Mouse (Mus musculus): ENCODE measurements around the gene Zmynd10. TPM values are rescaled to one million over a fixed set of nuclear protein-coding genes. Genes with fewer than 3 reads are reported as not detected.
"Not testable (repeated sequence)": the region's sequence is repeated elsewhere in the genome, so short reads cannot be mapped to it uniquely, and the experiment has no call there.

Zmynd10 gene
- total RNA-seq, 2 experiments from 2014 or later: 0.53 TPM; not detected in 1

GRCm38 (mm10) chr9:107567702-107568319 is 20.7 kb downstream of the Zmynd10 start, which contains the start of gene Hyal2:
Hyal2 (plus strand) TSS chr9:107567945.
- intact Hi-C loops (cut with DNase I): loop anchor here (2.0 kb wide), 1 partner anchor 45 kb away; no protein-coding TSS in a partner anchor
- TF ChIP-seq CTCF (IDR thresholded peaks at IDR 0.05): no peak

DNA sequence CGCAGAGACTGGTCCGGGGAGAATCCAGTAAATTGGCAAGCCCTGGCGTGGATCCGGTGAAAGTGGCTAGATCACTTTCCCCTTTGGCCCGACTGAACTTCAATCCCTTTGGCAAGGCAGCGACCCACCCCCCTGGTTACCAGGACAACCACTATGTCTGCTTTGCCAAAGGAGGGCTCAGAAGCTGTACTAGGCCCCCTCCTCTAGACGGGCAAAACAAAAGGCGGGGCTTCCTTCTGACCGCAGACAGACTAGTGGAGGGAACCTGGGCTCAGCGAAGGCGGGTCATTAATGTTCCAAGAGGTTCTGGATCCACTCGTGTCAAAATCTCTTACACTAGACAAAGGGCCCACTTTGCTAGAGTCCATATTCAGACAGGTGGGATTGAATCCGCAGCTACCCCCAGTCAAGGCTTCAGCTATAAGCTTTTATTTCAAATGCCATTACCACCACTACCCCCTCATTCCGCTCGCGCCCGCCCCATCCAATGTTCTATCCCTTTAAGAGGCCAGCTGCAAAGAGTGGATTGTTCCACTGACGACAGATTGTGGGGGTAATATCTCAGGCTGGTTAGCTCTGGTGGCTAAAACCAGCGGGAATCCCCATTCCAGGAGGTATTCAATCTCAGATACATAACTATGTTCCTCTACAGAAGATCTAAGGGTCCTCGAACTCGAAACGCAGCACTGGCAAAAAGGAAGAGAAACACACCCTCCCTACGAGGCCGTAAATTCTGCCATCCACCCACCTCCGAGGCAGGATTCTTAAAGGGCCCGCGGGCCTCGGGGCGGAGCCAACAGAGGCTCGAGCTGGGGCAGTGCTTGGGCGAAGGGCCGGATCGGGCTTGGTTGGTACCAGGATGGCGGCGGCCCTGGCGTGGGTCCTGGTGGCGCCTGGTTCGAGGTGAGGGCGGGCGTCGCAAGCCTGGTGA is 21.5 kb downstream of the Zmynd10 start:
- no peak for TF ChIP-seq CTCF (IDR thresholded peaks at IDR 0.05)
- peak; percentile 92 for DNase-seq
- intact Hi-C loops (cut with DNase I): no loop called here
- peak overlapping the region; percentile 71 for H3K4me3 ChIP-seq
- H3K27ac ChIP-seq: peak overlapping the region; percentile 94

More at GRCm38 (mm10) chr9:107567702-107568319, 20.7 kb downstream of the Zmynd10 start, which contains the start of gene Hyal2:
- Histone ChIP-seq H3K4me3 (peak within 1 kb of the TSS; percentile 71), H3K27ac (peak within 1 kb of the TSS; percentile 94)
- no peak for DNase-seq

DNA sequence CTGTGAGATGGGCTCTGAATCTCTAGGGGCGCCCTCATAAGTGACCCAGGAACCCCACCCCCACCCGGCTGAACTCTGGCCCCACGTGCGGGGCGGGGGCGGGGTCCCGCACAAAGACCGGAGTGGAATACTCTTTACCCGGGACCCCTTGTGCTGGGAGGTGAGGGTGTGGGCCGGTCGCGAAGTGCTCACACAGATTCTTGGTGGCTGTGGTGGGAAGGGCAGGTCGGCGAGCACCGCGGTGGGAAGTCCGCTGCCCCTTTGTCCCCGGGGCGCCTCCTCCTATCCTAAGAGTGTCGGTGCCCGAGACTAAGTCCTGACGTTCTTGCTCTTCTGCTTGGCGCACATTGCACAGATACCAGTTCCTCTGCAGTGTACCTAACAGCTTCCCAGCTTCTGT is 22.2 kb downstream of the Zmynd10 start:
- TF ChIP-seq CTCF (IDR thresholded peaks at IDR 0.05): no peak

GRCm38 (mm10) chr9:107570016-107570415 is 22.9 kb downstream of the Zmynd10 start:
- Histone ChIP-seq H3K4me3 (peak overlapping the region; percentile 71), H3K27ac (peak overlapping the region; percentile 94)
- TF ChIP-seq CTCF (IDR thresholded peaks at IDR 0.05): no peak
- intact Hi-C loops (cut with DNase I): no loop called here
- no peak for DNase-seq

More for the DNA sequence above, 22.2 kb downstream of the Zmynd10 start:
- intact Hi-C loops (cut with DNase I): no loop called here
- Histone ChIP-seq H3K4me3 (peak overlapping the region; percentile 71), H3K27ac (peak overlapping the region; percentile 94)
- no peak for DNase-seq

DNA sequence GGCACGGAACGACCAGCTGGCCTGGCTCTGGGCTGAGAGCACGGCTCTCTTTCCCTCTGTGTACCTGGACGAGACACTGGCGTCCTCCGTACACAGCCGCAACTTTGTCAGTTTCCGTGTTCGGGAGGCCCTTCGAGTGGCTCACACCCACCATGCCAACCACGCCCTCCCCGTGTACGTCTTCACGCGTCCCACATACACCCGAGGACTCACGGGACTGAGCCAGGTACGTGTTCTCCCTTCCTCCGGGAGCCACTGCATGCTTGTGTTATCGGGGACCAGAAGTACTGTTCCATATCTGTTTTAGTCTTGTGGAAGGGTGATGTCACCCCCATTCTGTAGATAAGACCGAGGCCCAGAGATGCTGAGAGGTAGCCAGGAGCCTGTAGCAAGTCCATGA is 23.7 kb downstream of the Zmynd10 start:
- no peak for DNase-seq
- Histone ChIP-seq H3K4me3 (peak overlapping the region; percentile 71), H3K27ac (peak overlapping the region; percentile 48)
- no peak for TF ChIP-seq CTCF (IDR thresholded peaks at IDR 0.05)
- intact Hi-C loops (cut with DNase I): no loop called here

GRCm38 (mm10) chr9:107571534-107572326 is 24.6 kb downstream of the Zmynd10 start:
- H3K27ac ChIP-seq: peak overlapping the region; percentile 48; the same call in 1 of the 2 replicates
- H3K4me3 ChIP-seq: peak overlapping the region; percentile 71
- intact Hi-C loops (cut with DNase I): no loop called here
- DNase-seq: no peak
- TF ChIP-seq CTCF (IDR thresholded peaks at IDR 0.05): no peak

GRCm38 (mm10) chr9:107572327-107572662 is 25.2 kb downstream of the Zmynd10 start:
- no peak for DNase-seq
- no peak for TF ChIP-seq CTCF (IDR thresholded peaks at IDR 0.05)
- Histone ChIP-seq H3K4me3 (no peak overlapping the region), H3K27ac (0 out of 2 replicates have a peak overlapping the region, but pooled peaks have one; percentile 48)
- intact Hi-C loops (cut with DNase I): no loop called here

DNA sequence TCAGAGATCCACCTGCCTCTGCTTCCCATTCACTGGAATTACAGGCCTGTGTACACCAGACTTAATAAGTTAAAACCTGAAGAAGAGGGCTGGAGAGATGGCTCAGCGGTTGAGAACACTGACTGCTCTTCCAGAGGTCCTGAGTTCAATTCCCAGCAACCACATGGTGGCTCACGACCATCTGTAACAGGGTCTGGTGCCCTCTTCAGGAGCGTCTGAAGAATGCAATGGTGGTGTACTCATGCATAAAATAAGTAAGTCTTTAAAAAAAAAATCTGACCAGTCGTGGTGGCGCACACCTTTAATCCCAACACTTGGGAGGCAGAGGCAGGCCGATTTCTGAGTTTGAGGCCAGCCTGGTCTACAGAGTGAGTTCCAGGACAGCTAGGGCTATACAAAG is 26.7 kb downstream of the Zmynd10 start:
- H3K27ac ChIP-seq; intact Hi-C loops (cut with DNase I); DNase-seq; H3K4me3 ChIP-seq: not testable (repeated sequence)
- TF ChIP-seq CTCF (IDR thresholded peaks at IDR 0.05): peak; percentile 19; the same call in 1 of the 2 replicates

- Histone ChIP-seq H3K27ac (peak overlapping the region; percentile 82), H3K4me3 (no peak overlapping the region)
- intact Hi-C loops (cut with DNase I): no loop called here
Observed at GRCm38 (mm10) chr9:107575579-107576356, 28.7 kb downstream of the Zmynd10 start.

DNA sequence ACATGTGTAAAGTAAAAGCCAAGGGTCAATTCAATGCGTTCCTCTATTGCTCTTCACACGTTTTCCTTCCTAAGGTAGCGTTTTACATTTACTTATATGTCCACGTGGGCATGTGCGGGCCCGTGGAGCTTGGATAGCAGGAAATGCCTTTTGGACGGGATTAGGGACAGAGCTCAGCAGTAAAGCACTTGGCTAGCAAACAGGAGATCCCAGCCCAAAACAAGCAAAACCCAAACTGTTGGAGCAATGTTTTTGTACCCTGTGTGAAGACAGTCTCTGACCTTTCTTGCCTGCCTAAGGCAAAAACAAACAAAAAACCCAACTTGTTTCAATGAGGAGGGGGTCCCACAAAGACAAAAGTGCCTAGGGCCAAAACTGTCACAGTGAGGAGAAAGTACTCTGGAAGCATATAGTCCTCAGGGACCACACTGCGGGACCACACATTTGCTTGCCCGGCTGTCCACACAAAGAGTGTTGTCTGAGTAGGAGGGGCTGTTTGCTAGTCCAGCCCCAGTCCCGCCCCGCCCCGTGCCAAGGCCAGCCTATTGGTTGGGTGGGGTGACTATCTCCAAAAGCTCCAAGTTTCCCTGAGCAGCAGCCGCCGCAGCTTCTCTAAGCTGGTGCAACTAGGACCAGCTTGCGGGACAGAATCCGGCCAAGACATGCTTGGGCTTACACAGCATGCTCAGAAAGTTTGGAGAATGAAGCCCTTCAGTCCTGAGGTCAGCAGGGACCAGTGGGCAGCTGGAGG is 29.4 kb downstream of the Zmynd10 start, which contains the start of gene Hyal1:
TSS of gene Hyal1 (plus strand) at position 571 of the 751 bp plus-strand sequence.
- peak; percentile 92 for DNase-seq
- intact Hi-C loops (cut with DNase I): no loop called here
- Histone ChIP-seq H3K4me3 (peak within 1 kb of the TSS; percentile 74), H3K27ac (peak within 1 kb of the TSS; percentile 82)
- no peak for TF ChIP-seq CTCF (IDR thresholded peaks at IDR 0.05)

More at GRCm38 (mm10) chr9:107575579-107576356, 28.7 kb downstream of the Zmynd10 start:
- no peak for TF ChIP-seq CTCF (IDR thresholded peaks at IDR 0.05)
- DNase-seq: no peak

- H3K27ac ChIP-seq: peak overlapping the region; percentile 82; the same call in 1 of the 2 replicates
- intact Hi-C loops (cut with DNase I): no loop called here
- TF ChIP-seq CTCF (IDR thresholded peaks at IDR 0.05): no peak
- no peak for DNase-seq
- peak overlapping the region; percentile 74 for H3K4me3 ChIP-seq
Observed at GRCm38 (mm10) chr9:107577871-107578270, 30.8 kb downstream of the Zmynd10 start.
